Mouse (Mus musculus) midbrain, embryonic 15.5 days (tissue): Measurements from ENCODE around the gene Mcl1. TPM values are rescaled to one million over a fixed set of nuclear protein-coding genes. Genes with fewer than 3 reads are reported as not detected.
"Not testable (repeated sequence)": the region's sequence is repeated elsewhere in the genome, so short reads cannot be mapped to it uniquely, and the experiment has no call there.

Experiments used
- ATAC-seq: fragments of 200-750 bp; cut with Nextera tagmentation; replicated peaks from 2 replicates; pipeline ENCODE4 v1.8.0; 2017; ENCODE audit warnings: moderate TSS enrichment
- H3K27ac ChIP-seq: fragments of 300-500 bp; sonication (generic); 2 replicates; pipeline ENCODE4 v1.5.1; 2015; ENCODE audit warnings: mild to moderate bottlenecking, inconsistent platforms
- H3K27me3 ChIP-seq: fragments of 300-500 bp; sonication (generic); replicated peaks from 2 replicates; pipeline ENCODE4 v1.6.1; 2015; ENCODE audit warnings: inconsistent platforms
- H3K36me3 ChIP-seq: fragments of 300-500 bp; sonication (generic); replicated peaks from 2 replicates; pipeline ENCODE4 v1.6.1; 2015; ENCODE audit warnings: inconsistent platforms
- H3K4me1 ChIP-seq: fragments of 300-500 bp; sonication (generic); 2 replicates; pipeline ENCODE4 v1.6.1; 2015; ENCODE audit warnings: inconsistent platforms
- H3K4me2 ChIP-seq: fragments of 300-500 bp; sonication (generic); 2 replicates; pipeline ENCODE4 v1.6.1; 2015; ENCODE audit warnings: inconsistent platforms, mild to moderate bottlenecking, moderate library complexity
- H3K4me3 ChIP-seq: fragments of 300-500 bp; sonication (generic); 2 replicates; pipeline ENCODE4 v1.5.1; 2015; ENCODE audit warnings: mild to moderate bottlenecking, inconsistent platforms
- H3K9ac ChIP-seq: fragments of 300-500 bp; sonication (generic); 2 replicates; pipeline ENCODE4 v1.6.1; 2015; ENCODE audit warnings: mild to moderate bottlenecking, inconsistent platforms
- H3K9me3 ChIP-seq: fragments of 300-500 bp; sonication (generic); 2 replicates; pipeline ENCODE4 v1.6.1; 2016; ENCODE audit warnings: inconsistent platforms
- whole genome bisulfite sequencing: fragments of 180-500 bp; shearing (Covaris S2); methylation state at CpG from one replicate; pipeline ENCODE4 v1.1.7; 2015; ENCODE audit warnings: mixed read lengths; 5-methylcytosine and 5-hydroxymethylcytosine counted together
- polyA plus RNA-seq: library from polyadenylated mRNA; unstranded; fragments of >200 nt; fragmentation: Nextera tagmentation; extraction: Ambion mirVana; gene quantifications from 2 replicates; pipeline ENCODE4 v1.2.1, GENCODE M21; 2015

Mcl1 gene
- polyA plus RNA-seq, 1 experiment from 2014 or later: 47.8 TPM

- Histone ChIP-seq H3K4me3 (no peak overlapping the region), H3K4me2 (no peak overlapping the region)
- WGBS: 61% methylated on average over 5 of the region's 5 CpGs
Observed at GRCm38 (mm10) chr3:95682878-95683277, 24.3 kb downstream of the Mcl1 start.

GRCm38 (mm10) chr3:95684846-95685245 lies 26.3 kb downstream of the Mcl1 start:
- H3K9me3 ChIP-seq: no peaks in the 10 kb centered on the region
- H3K27me3 ChIP-seq: no peaks in the 10 kb centered on the region
- no peak for ATAC-seq
- no peak overlapping the region for H3K4me3 ChIP-seq
- H3K4me2 ChIP-seq: no peak overlapping the region
- peaks cover 24% of the 10 kb centered on the region for H3K4me1 ChIP-seq
- 73% methylated on average over 5 of the region's 8 CpGs for WGBS
- H3K27ac ChIP-seq: no peak overlapping the region
- H3K9ac ChIP-seq: no peak overlapping the region
- H3K36me3 ChIP-seq: no peaks in the 10 kb centered on the region

More at GRCm38 (mm10) chr3:95682878-95683277, 24.3 kb downstream of the Mcl1 start:
- Histone ChIP-seq H3K36me3 (no peaks in the 10 kb centered on the region), H3K27me3 (no peaks in the 10 kb centered on the region), H3K4me1 (peaks cover 20% of the 10 kb centered on the region), H3K9ac (no peak overlapping the region), H3K27ac (no peak overlapping the region), H3K9me3 (no peaks in the 10 kb centered on the region)
- ATAC-seq: no peak

GRCm38 (mm10) chr3:95685301-95685700 lies 26.7 kb downstream of the Mcl1 start:
- H3K9ac ChIP-seq: no peak overlapping the region
- no peak overlapping the region for H3K4me3 ChIP-seq
- H3K27me3 ChIP-seq: no peaks in the 10 kb centered on the region
- no peaks in the 10 kb centered on the region for H3K9me3 ChIP-seq
- H3K36me3 ChIP-seq: no peaks in the 10 kb centered on the region
- no peak overlapping the region for H3K27ac ChIP-seq
- WGBS: 87% methylated on average over 4 of the region's 4 CpGs
- no peak for ATAC-seq
- H3K4me1 ChIP-seq: peaks cover 24% of the 10 kb centered on the region
- no peak overlapping the region for H3K4me2 ChIP-seq

- Histone ChIP-seq H3K4me1 (peaks cover 23% of the 10 kb centered on the region), H3K27me3 (no peaks in the 10 kb centered on the region), H3K27ac (no peak overlapping the region), H3K9ac (no peak overlapping the region), H3K4me2 (no peak overlapping the region), H3K9me3 (no peaks in the 10 kb centered on the region), H3K36me3 (no peaks in the 10 kb centered on the region), H3K4me3 (no peak overlapping the region)
- WGBS: 89% methylated on average over 2 of the region's 2 CpGs
- ATAC-seq: no peak
Observed at GRCm38 (mm10) chr3:95685701-95686100, 27.1 kb downstream of the Mcl1 start.

GRCm38 (mm10) chr3:95686492-95687167 lies 28.0 kb downstream of the Mcl1 start:
- no peak overlapping the region for H3K4me3 ChIP-seq
- no peak overlapping the region for H3K9ac ChIP-seq
- 0 out of 2 replicates have a peak overlapping the region, but pooled peaks have one; percentile 87 for H3K4me2 ChIP-seq
- no peaks in the 10 kb centered on the region for H3K9me3 ChIP-seq
- H3K4me1 ChIP-seq: peaks cover 15% of the 10 kb centered on the region
- 44% methylated on average over 10 of the region's 10 CpGs for WGBS
- ATAC-seq: 0 out of 2 replicates have a peak, but pooled peaks have one; percentile 2
- H3K36me3 ChIP-seq: no peaks in the 10 kb centered on the region
- no peaks in the 10 kb centered on the region for H3K27me3 ChIP-seq
- H3K27ac ChIP-seq: no peak overlapping the region

- Histone ChIP-seq H3K36me3 (no peaks in the 10 kb centered on the region), H3K4me2 (peak overlapping the region; percentile 87), H3K27ac (no peak overlapping the region), H3K4me1 (peaks cover 15% of the 10 kb centered on the region), H3K27me3 (no peaks in the 10 kb centered on the region), H3K4me3 (peak overlapping the region; percentile 42), H3K9ac (no peak overlapping the region), H3K9me3 (no peaks in the 10 kb centered on the region)
- WGBS: 25% methylated on average over 4 of the region's 4 CpGs
- ATAC-seq: peak; percentile 5; the same call in 1 of the 2 replicates
Observed at GRCm38 (mm10) chr3:95687168-95687523, 28.6 kb downstream of the Mcl1 start.

- H3K27me3 ChIP-seq: no peaks in the 10 kb centered on the region
- WGBS: 5% methylated on average over 50 of the region's 50 CpGs
- peak within 1 kb of the TSS; percentile 87 for H3K4me2 ChIP-seq
- no peaks in the 10 kb centered on the region for H3K36me3 ChIP-seq
- no peak within 1 kb of the TSS for H3K27ac ChIP-seq
- ATAC-seq: peak; percentile 55; the same call in 1 of the 2 replicates
- H3K9me3 ChIP-seq: no peaks in the 10 kb centered on the region
- H3K4me1 ChIP-seq: peaks cover 15% of the 10 kb centered on the region
- H3K9ac ChIP-seq: peak within 1 kb of the TSS; percentile 45
- H3K4me3 ChIP-seq: peak within 1 kb of the TSS; percentile 42
Observed at GRCm38 (mm10) chr3:95687524-95688421, 29.2 kb downstream of the Mcl1 start, which contains the start of gene Adamtsl4. Adamtsl4 (minus strand) TSS chr3:95687917.

GRCm38 (mm10) chr3:95689171-95689915 lies 30.8 kb downstream of the Mcl1 start:
- no peak overlapping the region for H3K9ac ChIP-seq
- no peaks in the 10 kb centered on the region for H3K27me3 ChIP-seq
- H3K36me3 ChIP-seq: no peaks in the 10 kb centered on the region
- WGBS: 36% methylated on average over 11 of the region's 11 CpGs
- no peaks in the 10 kb centered on the region for H3K9me3 ChIP-seq
- ATAC-seq: no peak
- H3K4me1 ChIP-seq: peaks cover 15% of the 10 kb centered on the region
- no peak overlapping the region for H3K4me2 ChIP-seq
- no peak overlapping the region for H3K27ac ChIP-seq
- no peak overlapping the region for H3K4me3 ChIP-seq

- ATAC-seq: no peak
- Histone ChIP-seq H3K9ac (no peak overlapping the region), H3K27me3 (no peaks in the 10 kb centered on the region), H3K9me3 (no peaks in the 10 kb centered on the region), H3K4me1 (peaks cover 15% of the 10 kb centered on the region), H3K27ac (no peak overlapping the region), H3K4me2 (no peak overlapping the region), H3K4me3 (no peak overlapping the region), H3K36me3 (no peaks in the 10 kb centered on the region)
- WGBS: 44% methylated on average over 2 of the region's 2 CpGs
Observed at GRCm38 (mm10) chr3:95689940-95690339, 31.4 kb downstream of the Mcl1 start.

GRCm38 (mm10) chr3:95690552-95690951 lies 32.0 kb downstream of the Mcl1 start:
- not testable (repeated sequence) for H3K9ac ChIP-seq, ATAC-seq, H3K4me2 ChIP-seq

GRCm38 (mm10) chr3:95692677-95693076 lies 34.1 kb downstream of the Mcl1 start:
- Histone ChIP-seq H3K4me1 (peaks cover 6% of the 10 kb centered on the region), H3K9ac (no peak overlapping the region), H3K36me3 (no peaks in the 10 kb centered on the region), H3K27me3 (no peaks in the 10 kb centered on the region), H3K9me3 (no peaks in the 10 kb centered on the region), H3K4me3 (no peak overlapping the region), H3K27ac (no peak overlapping the region), H3K4me2 (no peak overlapping the region)
- no peak for ATAC-seq
- WGBS: 87% methylated on average over 6 of the region's 6 CpGs

More at GRCm38 (mm10) chr3:95690552-95690951, 32.0 kb downstream of the Mcl1 start:
- peaks cover 15% of the 10 kb centered on the region for H3K4me1 ChIP-seq
- 93% methylated on average over 2 of the region's 2 CpGs for whole genome bisulfite sequencing
- not testable (repeated sequence) for H3K27ac ChIP-seq, H3K9me3 ChIP-seq, H3K27me3 ChIP-seq, H3K4me3 ChIP-seq, H3K36me3 ChIP-seq
